Mouse (Mus musculus) CD8-positive naive resting alpha-beta T cell, adult 2 months (primary cell): ENCODE results near the gene Acsm2.

Source experiments
- DNase-seq, 2 experiments: peaks; one replicate each; pipeline ENCODE4 v3.0.0; 2022; ENCODE audit warnings: low read depth in 2 of 2, low spot score in 2 of 2

Acsm2 gene

DNA sequence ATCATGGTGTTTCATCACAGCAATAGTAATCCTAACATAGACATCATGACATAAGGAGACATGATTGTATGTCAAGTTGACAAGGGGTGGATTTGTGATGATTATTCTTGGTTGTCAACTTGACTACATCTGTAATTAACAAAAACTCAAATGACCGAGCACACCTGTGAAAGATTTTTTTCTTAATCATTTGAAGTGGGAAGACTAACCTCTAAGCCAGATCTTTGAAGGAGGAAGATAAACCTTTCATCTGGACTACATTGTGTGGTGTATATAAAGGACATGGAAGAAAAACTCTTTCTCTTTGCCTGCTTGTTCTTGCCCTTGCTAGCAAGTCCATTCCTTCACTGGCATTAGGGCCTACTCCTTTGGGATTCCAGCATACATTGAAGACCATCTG lies at the start of gene Acsm2:
Gene Acsm2 (plus strand): TSS at position 301 of the 400 bp plus-strand sequence.
- no peak for DNase-seq

GRCm38 (mm10) chr7:119511143-119511542 lies 43.0 kb upstream of the Acsm2 start:
- DNase-seq, result no peak

DNA sequence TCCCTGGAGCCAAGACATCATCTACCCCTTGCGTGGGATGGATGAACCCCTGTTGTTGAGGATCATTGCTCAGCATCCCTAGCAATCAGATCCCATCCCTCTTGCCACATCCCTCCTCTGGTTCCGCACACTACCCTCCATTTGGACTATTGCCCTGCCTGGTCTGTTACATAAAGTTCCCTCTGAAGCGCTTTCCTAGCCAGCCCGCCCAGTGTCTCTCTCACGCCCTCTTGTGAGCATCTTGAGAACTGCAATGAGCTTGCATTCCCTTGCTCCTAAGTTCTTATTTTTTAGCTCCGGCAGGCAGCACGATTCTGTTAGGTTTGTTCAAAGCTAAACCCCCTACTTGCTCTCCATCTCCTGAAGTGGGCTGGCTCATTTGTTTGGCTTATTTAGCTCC lies 41.1 kb upstream of the Acsm2 start:
- DNase-seq, result no peak

GRCm38 (mm10) chr7:119515492-119516271 lies 38.5 kb upstream of the Acsm2 start:
- no peak for DNase-seq

GRCm38 (mm10) chr7:119516272-119516558 lies 37.9 kb upstream of the Acsm2 start:
- DNase-seq, result no peak

- no peak for DNase-seq
Observed at GRCm38 (mm10) chr7:119519163-119519562, 35.0 kb upstream of the Acsm2 start, which contains the start of gene Acsm5. TSS of gene Acsm5 (plus strand) at chr7:119519463.

DNA sequence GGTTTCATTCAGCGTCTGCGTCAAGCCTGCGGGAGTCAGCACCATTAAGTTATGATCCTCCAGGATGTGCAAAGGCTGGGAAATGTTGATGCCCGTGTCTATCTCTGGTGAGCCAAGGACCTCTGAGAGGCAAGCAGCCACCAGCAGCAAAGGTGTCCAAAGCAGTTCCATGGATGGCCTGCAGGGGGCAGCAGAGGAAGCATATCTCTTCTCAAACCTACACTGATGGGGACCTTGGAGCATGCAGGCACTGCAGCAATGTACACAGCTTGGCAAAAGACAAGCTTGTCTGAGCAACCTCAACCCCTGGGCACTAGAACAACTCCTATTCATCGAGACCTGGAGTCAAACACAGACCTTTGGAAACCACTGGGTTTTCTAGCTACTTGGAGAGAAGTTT lies 34.5 kb upstream of the Acsm2 start:
- no peak for DNase-seq

- no peak for DNase-seq
Observed at GRCm38 (mm10) chr7:119521816-119522215, 32.3 kb upstream of the Acsm2 start.

DNA sequence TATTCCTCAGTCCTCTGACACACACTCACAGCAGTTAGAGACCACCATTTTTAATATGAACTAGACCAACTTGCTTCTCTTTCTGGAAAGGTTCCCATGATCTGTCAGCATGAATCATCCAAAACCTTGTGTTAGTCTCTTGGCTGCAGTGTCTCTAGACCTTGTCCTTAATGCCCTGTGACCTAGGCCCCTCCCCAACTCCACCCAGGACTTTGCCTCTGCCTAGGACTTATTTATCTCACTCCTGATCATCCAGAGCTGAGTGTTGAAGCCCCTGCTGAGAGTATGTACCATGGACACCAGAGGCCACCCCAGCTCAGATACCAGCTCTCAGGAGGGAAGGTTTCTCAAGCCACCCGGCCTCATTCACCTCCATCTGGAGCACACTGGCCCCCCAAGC lies 31.8 kb upstream of the Acsm2 start:
- DNase-seq, result no peak

- no peak for DNase-seq
Observed at GRCm38 (mm10) chr7:119523389-119523788, 30.8 kb upstream of the Acsm2 start, which contains the start of gene Pdilt. TSS of gene Pdilt (minus strand) at chr7:119523489.

GRCm38 (mm10) chr7:119525881-119526281 lies 28.3 kb upstream of the Acsm2 start:
- DNase-seq, result no peak

DNA sequence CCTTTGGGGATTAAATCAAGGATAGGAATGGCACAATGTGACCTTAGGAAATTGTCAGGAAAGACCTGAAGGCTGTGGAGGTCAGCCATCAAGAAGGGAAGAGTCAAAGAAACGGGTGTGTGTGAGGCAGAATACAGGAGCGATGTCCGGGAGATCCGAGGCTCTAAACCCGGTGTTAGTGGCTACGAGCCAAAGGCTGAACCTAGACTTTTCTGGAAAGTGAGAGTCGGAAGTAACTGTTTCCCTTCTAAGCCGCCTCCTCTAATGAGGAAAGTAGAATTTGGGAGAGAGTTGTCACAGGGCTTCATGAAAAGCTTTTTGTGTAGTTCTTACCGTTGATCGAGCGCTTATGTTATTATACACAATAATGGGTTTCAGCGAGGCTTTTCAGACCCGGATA lies 27.7 kb upstream of the Acsm2 start:
- no peak for DNase-seq

GRCm38 (mm10) chr7:119527135-119527534 lies 27.0 kb upstream of the Acsm2 start:
- DNase-seq, result no peak

- no peak for DNase-seq
Observed at GRCm38 (mm10) chr7:119527548-119527947, 26.6 kb upstream of the Acsm2 start.

- DNase-seq, result no peak
Observed at GRCm38 (mm10) chr7:119528617-119529016, 25.5 kb upstream of the Acsm2 start.

GRCm38 (mm10) chr7:119532924-119533323 lies 21.2 kb upstream of the Acsm2 start:
- no peak for DNase-seq

GRCm38 (mm10) chr7:119534389-119534788 lies 19.8 kb upstream of the Acsm2 start:
- no peak for DNase-seq

DNA sequence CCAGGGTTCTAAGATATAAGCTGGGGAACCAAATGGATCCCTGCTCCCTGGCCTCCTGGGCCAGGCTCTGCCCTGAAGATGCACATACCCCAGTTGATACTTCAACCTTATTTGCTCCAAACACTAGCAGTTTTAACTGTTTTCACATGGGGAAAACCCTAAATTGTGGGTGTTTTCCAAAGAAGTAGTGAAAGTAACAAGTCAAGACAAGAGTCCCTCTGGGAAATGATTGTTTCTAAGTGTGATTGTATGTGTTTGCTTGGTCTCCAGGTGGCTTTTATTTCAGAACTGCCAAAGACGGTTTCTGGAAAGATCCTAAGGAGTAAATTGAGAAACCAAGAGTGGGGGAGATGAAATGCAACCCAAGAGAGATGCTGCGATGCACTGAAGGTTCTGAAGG lies 11.7 kb upstream of the Acsm2 start:
- DNase-seq, result no peak

DNA sequence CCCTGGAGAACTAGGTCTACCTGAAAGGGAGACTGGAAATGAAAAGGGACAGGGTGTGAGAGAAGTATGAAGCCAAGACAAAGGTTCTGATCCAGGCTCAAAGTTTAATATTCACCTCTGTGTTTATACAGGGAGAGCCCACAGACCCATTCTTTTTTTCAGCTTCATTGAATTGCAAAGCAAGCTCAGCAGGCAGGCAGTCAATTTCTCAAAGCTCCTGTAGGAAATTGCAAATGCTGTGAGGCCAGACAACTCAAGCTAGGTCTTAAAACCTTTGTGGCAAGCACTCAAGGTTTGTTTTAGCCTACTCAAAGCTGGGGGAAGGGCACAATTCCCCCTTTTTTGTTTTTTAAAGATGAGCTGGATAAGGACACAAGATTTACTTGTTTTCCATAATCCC lies 8.6 kb upstream of the Acsm2 start:
- no peak for DNase-seq

DNA sequence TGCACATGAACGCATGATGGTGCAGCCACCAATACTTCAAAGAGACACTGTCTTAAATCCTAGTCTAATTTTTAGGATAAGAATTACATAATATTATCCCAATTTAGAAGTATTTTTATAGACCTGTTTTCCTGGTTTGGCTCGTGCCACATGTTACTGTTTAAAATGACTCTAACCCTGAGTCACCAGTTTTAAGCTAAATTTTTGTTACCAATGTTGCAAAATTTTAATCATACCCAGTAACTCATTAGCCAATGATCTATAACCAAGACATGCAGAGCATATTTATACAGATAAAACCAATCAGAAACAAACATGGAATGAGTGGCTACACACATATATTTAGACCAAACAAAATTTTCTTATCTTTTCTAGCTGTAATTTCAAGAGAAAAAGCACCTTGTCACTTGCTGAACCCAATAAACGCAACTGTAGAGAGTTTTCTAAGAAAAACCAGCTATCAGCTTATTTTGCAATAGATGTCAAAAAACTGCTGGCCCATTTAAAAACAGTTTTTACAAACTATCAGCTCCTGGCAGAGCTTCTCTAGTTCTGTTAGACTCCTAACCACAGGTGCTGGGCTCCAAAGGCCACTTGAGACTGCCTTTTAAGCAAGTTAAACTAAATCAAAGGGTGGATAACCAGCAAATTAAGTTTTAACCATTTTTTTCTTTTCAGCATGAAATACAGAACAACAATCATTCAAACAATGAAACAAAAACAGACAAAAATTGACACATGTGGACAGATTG lies 3.5 kb upstream of the Acsm2 start:
- DNase-seq, result no peak

DNA sequence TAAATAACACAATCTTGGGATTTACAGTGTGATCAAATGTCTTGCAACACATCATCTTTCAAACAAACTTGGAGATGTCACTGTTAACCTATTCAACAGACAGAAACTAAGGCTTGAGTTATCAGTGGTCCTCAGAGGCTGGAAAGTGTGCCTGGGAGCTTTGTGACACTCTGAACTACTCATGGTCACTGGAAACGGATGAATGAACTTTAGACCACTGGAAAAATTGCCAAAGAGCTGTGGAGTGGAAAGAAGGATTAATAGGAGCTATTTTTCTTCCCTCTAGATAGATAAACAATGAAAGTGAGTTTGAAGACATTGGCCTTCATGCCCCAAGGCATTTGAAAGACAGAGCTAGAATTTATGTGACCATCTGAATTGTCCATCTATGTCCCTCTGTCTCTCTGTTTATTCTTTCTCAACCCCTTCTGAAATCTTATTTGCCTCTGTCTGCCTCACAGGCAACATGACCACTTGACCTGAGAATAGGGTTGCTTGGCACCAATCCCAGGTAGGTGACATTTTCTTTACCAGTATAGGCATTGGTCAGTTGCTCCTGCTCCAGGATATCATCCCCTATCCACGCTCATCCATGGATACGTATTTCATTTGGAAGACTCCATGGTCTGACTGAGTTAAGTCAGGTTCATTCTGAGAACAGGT lies 5.8 kb downstream of the Acsm2 start:
- DNase-seq, result no peak

DNA sequence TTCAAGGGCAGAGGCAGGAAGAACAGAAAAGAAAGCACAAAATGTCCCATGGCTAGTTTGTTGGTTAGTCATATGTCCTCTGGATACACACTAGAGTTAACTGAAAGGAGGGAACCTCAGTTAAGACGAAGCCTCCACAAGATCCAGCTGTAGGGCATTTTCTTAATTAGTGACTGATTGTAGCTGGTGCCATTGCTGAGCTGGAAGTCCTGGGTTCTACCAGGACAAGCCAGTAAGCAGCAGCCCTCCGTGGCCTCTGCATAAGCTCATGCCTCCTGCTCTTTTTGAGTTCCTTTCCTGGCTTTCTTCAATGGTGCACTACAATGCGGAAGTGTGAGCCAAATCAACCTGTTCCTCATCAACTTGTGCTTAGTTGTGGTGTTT lies 6.3 kb downstream of the Acsm2 start:
- no peak for DNase-seq
